Mouse (Mus musculus) embryonic facial prominence, embryonic 14.5 days (tissue): ENCODE results near the gene Gsto2. TPM values are rescaled to one million over a fixed set of nuclear protein-coding genes. Genes with fewer than 3 reads are reported as not detected.
"Not testable (repeated sequence)": the region's sequence is repeated elsewhere in the genome, so short reads cannot be mapped to it uniquely, and the experiment has no call there.

Source experiments
- ATAC-seq: fragments of 200-750 bp; cut with Nextera tagmentation; 2 replicates; pipeline ENCODE4 v1.8.0; 2017; ENCODE audit warnings: low read depth, moderate number of reproducible peaks, moderate TSS enrichment
- DNase-seq: peaks from one replicate; pipeline ENCODE4 v3.0.0-alpha.2; 2015; ENCODE audit warnings: low spot score
- H3K27ac ChIP-seq: fragments of 300-500 bp; sonication (generic); replicated peaks from 2 replicates; pipeline ENCODE4 v1.5.1; 2014; ENCODE audit warnings: low read depth, mild to moderate bottlenecking, low read length, moderate library complexity
- H3K27me3 ChIP-seq: fragments of 300-500 bp; sonication (generic); replicated peaks from 2 replicates; pipeline ENCODE4 v1.6.1; 2014; ENCODE audit warnings: low read length; ENCODE audit not compliant: control insufficient read depth, insufficient read depth
- H3K36me3 ChIP-seq: fragments of 300-500 bp; sonication (generic); 2 replicates; pipeline ENCODE4 v1.6.1; 2014; ENCODE audit warnings: low read length, mixed read lengths; ENCODE audit not compliant: control insufficient read depth, insufficient read depth
- H3K4me1 ChIP-seq: fragments of 300-500 bp; sonication (generic); 2 replicates; pipeline ENCODE4 v1.6.1; 2014; ENCODE audit warnings: antibody characterized with exemption, low read length; ENCODE audit not compliant: control insufficient read depth, insufficient read depth
- H3K4me2 ChIP-seq: fragments of 300-500 bp; sonication (generic); 2 replicates; pipeline ENCODE4 v1.6.1; 2014; ENCODE audit warnings: low read depth, mild to moderate bottlenecking, low read length, moderate library complexity, mixed read lengths
- H3K4me3 ChIP-seq: fragments of 300-500 bp; sonication (generic); 2 replicates; pipeline ENCODE4 v1.5.1; 2014; ENCODE audit warnings: low read depth, mild to moderate bottlenecking, low read length
- H3K9ac ChIP-seq: fragments of 300-500 bp; sonication (generic); 2 replicates; pipeline ENCODE4 v1.6.1; 2014; ENCODE audit warnings: low read depth, mild to moderate bottlenecking, low read length, moderate library complexity, mixed read lengths
- H3K9me3 ChIP-seq: fragments of 300-500 bp; sonication (generic); 2 replicates; pipeline ENCODE4 v1.6.1; 2016; ENCODE audit warnings: low read length; ENCODE audit not compliant: control insufficient read depth
- WGBS: fragments of 180-500 bp; shearing (Covaris S2); extraction: QIAGEN DNeasy Blood & Tissue Kit; methylation state at CpG from one replicate; pipeline ENCODE4 v1.1.7; 2014; 5-methylcytosine and 5-hydroxymethylcytosine counted together
- polyA plus RNA-seq: library from polyadenylated mRNA; unstranded; fragments of >200 nt; fragmentation: Nextera tagmentation; extraction: Ambion mirVana; gene quantifications from 2 replicates; pipeline ENCODE4 v1.2.1, GENCODE M21; 2014

Gsto2 gene
- polyA plus RNA-seq, 1 experiment from 2014 or later = 0.86 TPM

DNA sequence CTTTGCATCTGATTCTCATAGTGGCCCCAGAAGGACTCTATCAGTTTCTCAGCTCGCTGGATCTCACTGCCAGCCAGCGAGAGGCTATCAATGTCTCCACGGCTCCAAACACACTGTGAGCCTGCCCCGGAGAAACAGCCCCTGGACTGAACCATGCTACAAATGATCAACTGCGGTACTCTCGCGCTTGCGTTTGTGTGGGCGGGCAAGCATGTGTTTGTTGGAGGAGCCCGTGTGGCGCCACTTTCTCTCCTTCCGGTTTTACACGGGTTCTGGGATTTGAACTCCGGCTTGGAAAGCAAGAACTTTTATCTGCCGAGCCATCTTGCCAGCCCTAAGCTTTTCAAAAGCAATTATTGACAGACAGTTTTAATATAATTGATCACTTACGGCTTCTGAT lies 33.0 kb upstream of the Gsto2 start:
- no peak overlapping the region for H3K4me3 ChIP-seq
- H3K9ac ChIP-seq = no peak overlapping the region
- no peak for DNase-seq
- peaks cover under 1% of the 10 kb centered on the region; the same call in 1 of the 2 replicates for H3K4me1 ChIP-seq
- ATAC-seq = no peak
- H3K27ac ChIP-seq = no peak overlapping the region
- H3K27me3 ChIP-seq = no peaks in the 10 kb centered on the region
- no peaks in the 10 kb centered on the region for H3K9me3 ChIP-seq
- H3K36me3 ChIP-seq = no peaks in the 10 kb centered on the region
- 82% methylated on average over 16 of the region's 16 CpGs for WGBS
- no peak overlapping the region for H3K4me2 ChIP-seq

GRCm38 (mm10) chr19:47834614-47835013 lies 30.7 kb upstream of the Gsto2 start:
- no peaks in the 10 kb centered on the region for H3K9me3 ChIP-seq
- 83% methylated on average over 5 of the region's 5 CpGs for WGBS
- H3K27me3 ChIP-seq = no peaks in the 10 kb centered on the region
- H3K27ac ChIP-seq = no peak overlapping the region
- ATAC-seq (no peak), DNase-seq (peak; percentile 50)
- H3K36me3 ChIP-seq = no peaks in the 10 kb centered on the region
- peaks cover 4% of the 10 kb centered on the region; the same call in 1 of the 2 replicates for H3K4me1 ChIP-seq
- no peak overlapping the region for H3K4me2 ChIP-seq
- no peak overlapping the region for H3K9ac ChIP-seq
- no peak overlapping the region for H3K4me3 ChIP-seq

DNA sequence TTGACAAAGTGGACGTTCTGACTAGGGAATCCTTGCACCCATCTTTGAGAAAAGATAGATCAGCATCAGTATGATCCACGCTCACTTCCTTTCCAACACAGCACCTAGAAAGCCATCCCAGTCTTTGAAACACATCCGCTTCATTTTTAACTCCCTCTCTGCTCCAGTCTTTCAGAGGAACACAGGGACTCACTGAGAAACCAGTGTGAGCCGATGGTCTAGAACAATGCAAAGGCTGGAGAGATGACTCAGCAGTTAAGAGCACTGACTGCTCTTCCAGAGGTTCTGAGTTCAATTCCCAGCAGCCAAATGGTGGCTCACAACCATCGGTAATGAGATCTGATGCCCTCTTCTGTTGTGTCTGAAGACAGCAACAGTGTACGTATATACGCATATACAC lies 29.6 kb upstream of the Gsto2 start:
- Histone ChIP-seq H3K4me3 (no peak overlapping the region), H3K9ac (no peak overlapping the region), H3K9me3 (no peaks in the 10 kb centered on the region), H3K36me3 (no peaks in the 10 kb centered on the region), H3K27ac (no peak overlapping the region), H3K4me1 (peaks cover 4% of the 10 kb centered on the region; the same call in 1 of the 2 replicates), H3K4me2 (no peak overlapping the region), H3K27me3 (no peaks in the 10 kb centered on the region)
- 87% methylated on average over 7 of the region's 7 CpGs for WGBS
- ATAC-seq = no peak
- DNase-seq = no peak

DNA sequence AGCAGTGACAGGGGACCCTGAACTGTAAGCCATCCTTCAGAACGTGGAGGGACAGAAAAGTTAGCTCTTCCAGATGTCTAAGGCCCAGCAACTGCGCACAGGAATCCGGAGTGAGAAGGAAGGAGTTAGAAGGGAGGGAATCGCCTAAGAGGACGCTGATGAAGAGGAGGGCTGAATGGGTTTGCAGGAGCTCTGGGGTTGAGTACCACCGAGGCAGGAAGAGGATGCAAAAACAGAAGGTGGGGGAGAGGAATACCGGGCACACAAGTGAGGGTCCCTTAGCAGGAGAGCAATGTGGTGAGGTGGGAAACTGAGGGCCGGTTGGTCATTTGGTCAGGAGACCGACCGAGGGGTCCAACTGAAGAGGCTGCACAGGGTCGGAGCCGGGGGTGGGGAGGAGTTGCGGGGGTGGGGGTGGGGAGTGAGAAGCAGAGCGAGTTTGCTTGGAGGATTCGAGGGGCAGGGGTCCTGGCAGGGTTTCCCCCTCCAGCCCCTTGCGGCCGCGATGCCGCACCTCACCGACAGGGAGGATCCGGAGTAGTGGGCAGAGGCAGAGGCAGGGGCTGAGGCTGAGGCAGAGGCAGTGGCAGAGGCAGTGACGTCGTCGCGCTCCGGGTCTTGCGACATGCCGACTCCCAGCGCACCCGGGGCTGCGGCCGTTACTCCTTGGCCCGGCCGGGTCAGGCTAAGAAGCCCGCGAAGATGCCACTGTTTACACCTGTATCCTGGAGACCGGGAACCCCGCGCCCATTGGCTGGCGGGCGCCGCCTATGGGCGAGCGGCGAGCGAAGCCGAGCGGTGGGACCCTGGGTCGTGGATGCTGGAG lies 28.4 kb upstream of the Gsto2 start:
- H3K27me3 ChIP-seq = no peaks in the 10 kb centered on the region

GRCm38 (mm10) chr19:47837527-47837901 lies 27.8 kb upstream of the Gsto2 start:
- Histone ChIP-seq H3K4me2 (peak overlapping the region; percentile 89), H3K9ac (peak overlapping the region; percentile 58; the same call in 1 of the 2 replicates), H3K27me3 (no peaks in the 10 kb centered on the region), H3K4me1 (peaks cover 4% of the 10 kb centered on the region; the same call in 1 of the 2 replicates), H3K27ac (no peak overlapping the region), H3K9me3 (no peaks in the 10 kb centered on the region), H3K4me3 (peak overlapping the region; percentile 50), H3K36me3 (no peaks in the 10 kb centered on the region)
- under 1% methylated on average over 6 of the region's 6 CpGs for WGBS
- DNase-seq (no peak), ATAC-seq (peak; percentile 45; the same call in 1 of the 2 replicates)

More for the DNA sequence above, 28.4 kb upstream of the Gsto2 start:
- ATAC-seq = peak; percentile 93
- DNase-seq = peak; percentile 62
- H3K36me3 ChIP-seq = no peaks in the 10 kb centered on the region
- H3K4me3 ChIP-seq = peak overlapping the region; percentile 50
- WGBS = 4% methylated on average over 40 of the region's 49 CpGs
- H3K4me2 ChIP-seq = peak overlapping the region; percentile 89
- no peak overlapping the region for H3K27ac ChIP-seq
- peak overlapping the region; percentile 58; the same call in 1 of the 2 replicates for H3K9ac ChIP-seq
- peaks cover 4% of the 10 kb centered on the region; the same call in 1 of the 2 replicates for H3K4me1 ChIP-seq
- no peaks in the 10 kb centered on the region for H3K9me3 ChIP-seq

- H3K4me3 ChIP-seq, H3K9me3 ChIP-seq, H3K4me1 ChIP-seq, H3K27me3 ChIP-seq, H3K36me3 ChIP-seq, H3K9ac ChIP-seq, DNase-seq, H3K4me2 ChIP-seq, ATAC-seq, H3K27ac ChIP-seq: not testable (repeated sequence)
- WGBS = 82% methylated on average over 12 of the region's 15 CpGs
These were observed 24.1 kb upstream of the Gsto2 start for GRCm38 (mm10) chr19:47841234-47841633.

DNA sequence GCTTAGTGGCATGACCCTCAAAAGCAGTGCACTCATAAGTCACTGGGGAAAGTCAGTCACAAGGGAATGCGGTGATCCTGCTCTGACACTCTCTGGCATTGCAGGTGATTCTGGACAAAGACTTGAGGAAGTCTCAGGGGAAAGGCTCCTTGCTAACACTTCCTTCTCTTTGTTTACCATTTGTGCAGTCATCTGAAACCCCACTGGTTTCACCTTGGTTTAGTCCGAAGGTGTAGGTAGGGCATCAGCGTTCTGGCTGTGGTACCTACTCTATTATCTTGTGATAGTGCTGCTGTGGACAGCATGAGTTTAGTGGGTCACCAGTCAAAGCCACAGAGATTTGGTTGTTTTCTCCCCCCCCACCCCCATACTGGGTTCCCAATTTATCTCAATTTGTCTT lies 15.6 kb upstream of the Gsto2 start:
- Histone ChIP-seq H3K9ac (no peak overlapping the region), H3K27me3 (no peaks in the 10 kb centered on the region), H3K4me3 (no peak overlapping the region), H3K27ac (no peak overlapping the region), H3K36me3 (no peaks in the 10 kb centered on the region), H3K4me2 (no peak overlapping the region), H3K4me1 (peaks cover 4% of the 10 kb centered on the region), H3K9me3 (no peaks in the 10 kb centered on the region)
- ATAC-seq = no peak
- WGBS = 89% methylated on average over 3 of the region's 3 CpGs
- DNase-seq = no peak

DNA sequence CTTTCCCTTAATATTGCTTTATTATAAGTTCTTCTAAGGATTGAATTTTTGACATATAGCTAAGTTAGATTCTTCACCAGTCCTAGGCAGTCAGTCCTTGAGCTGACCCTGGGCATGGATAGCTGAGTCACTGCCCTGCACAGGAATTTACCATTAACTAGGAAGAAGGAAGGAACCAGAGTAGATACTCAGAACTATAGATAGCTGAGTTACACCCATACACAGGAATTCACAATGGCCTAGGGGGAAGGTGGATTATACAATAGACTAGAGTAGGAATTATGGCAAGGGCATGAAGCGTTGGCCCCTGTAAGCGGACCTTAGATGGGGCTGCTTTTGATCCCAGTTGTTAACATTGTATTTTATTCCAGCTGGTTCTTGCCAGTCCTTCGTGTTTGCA lies 13.2 kb upstream of the Gsto2 start:
- H3K9me3 ChIP-seq, H3K4me1 ChIP-seq, H3K36me3 ChIP-seq, DNase-seq, H3K4me2 ChIP-seq, H3K4me3 ChIP-seq, ATAC-seq, H3K9ac ChIP-seq, H3K27ac ChIP-seq, H3K27me3 ChIP-seq: not testable (repeated sequence)
- WGBS = 87% methylated on average over 3 of the region's 3 CpGs

GRCm38 (mm10) chr19:47853053-47853452 lies 12.3 kb upstream of the Gsto2 start:
- H3K36me3 ChIP-seq = peaks cover 6% of the 10 kb centered on the region; the same call in 1 of the 2 replicates
- WGBS = 86% methylated on average over 3 of the region's 3 CpGs
- H3K9me3 ChIP-seq = no peaks in the 10 kb centered on the region
- ATAC-seq (no peak), DNase-seq (no peak)
- H3K27me3 ChIP-seq = no peaks in the 10 kb centered on the region
- H3K4me3 ChIP-seq = no peak overlapping the region
- H3K4me1 ChIP-seq = peaks cover 9% of the 10 kb centered on the region
- no peak overlapping the region for H3K4me2 ChIP-seq
- H3K27ac ChIP-seq = no peak overlapping the region
- H3K9ac ChIP-seq = no peak overlapping the region
